Mouse (Mus musculus) adrenal gland, adult (tissue): Measurements from ENCODE around the gene Abcf1.

Experiments
- DNase-seq, 2 experiments: peaks; one replicate each; pipeline ENCODE4 v3.0.0; 2022 to 2023; ENCODE audit warnings: low spot score in 1 of 2; ENCODE audit not compliant: inconsistent age in 2 of 2

Gene Abcf1

DNA sequence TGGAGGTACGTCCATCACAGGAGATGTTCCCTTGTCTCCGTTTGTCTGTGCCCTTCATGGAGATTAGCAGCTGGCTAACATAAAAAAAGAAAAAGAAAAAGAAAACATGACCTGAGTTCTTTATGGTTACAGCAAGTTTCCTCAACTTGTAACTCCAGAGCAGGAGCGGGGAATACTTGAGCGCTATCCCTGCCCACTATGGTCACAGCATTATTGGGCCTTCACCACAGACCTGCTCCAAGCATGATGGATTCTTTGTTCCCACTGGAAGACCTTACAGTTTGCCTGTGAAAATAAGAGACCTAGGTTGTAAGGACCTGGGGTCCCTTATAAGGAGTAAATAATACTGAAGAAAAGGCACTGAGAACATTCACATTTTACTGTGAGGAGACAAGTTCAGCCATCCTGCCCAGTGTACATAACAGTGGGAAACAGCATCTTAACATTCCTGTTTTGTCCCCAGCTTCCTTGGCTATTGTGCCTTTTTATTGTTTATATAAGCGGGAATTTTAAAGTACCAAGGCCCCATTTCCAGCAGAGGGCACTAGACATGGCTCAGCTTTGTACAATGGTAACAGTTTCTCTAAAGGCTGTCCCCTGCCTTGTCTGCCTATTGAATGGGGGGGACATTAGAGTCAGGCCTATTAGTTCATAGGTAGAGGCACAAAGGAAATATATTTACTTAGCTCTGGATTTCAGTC, 48.5 kb downstream of the Abcf1 start:
- peak in 1 of 2 experiments; percentile 77 for DNase-seq

DNA sequence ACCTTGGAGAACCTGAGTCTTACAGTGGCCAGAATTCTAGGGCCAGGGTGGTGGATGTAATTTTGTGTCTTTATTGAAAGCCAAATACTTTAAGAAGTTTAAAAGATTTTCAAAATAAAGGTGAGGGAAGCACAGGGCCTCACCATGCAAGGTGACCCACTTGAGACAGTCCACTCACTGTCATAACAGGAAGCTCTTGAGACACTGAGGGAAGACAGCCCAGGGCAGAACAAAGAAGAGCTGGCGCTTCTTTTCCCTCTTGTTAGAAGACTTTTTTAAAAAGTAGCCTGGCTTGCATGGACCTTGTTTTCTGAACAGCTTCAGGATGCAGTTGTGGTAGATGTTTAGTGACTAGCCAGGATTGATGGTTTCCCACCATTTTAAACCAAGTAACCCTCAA, 49.2 kb downstream of the Abcf1 start:
- peak in 1 of 2 experiments; percentile 58 for DNase-seq

DNA sequence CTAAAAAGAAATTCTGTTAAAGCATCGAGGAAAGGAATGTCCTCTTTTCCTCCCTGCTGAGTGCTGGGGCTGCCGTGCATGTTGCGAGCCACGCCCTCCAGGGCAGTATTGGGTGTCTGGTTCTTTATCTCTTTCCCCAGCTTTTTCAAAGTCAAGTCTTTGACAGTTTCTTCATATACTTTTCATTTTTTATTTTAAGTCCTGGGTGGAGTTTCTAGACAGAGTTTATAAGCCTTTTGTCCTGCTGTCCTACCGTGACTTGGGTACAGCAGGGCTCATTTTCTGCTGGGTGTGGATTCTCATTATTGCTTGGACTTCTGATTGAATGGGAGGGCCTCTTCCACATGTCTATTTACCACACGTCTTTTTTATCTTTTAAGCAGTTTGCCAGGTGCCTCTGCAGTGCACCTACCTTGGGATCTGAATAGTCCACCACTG, 49.7 kb downstream of the Abcf1 start:
- DNase-seq: peak in 1 of 2 experiments; percentile 67

DNA sequence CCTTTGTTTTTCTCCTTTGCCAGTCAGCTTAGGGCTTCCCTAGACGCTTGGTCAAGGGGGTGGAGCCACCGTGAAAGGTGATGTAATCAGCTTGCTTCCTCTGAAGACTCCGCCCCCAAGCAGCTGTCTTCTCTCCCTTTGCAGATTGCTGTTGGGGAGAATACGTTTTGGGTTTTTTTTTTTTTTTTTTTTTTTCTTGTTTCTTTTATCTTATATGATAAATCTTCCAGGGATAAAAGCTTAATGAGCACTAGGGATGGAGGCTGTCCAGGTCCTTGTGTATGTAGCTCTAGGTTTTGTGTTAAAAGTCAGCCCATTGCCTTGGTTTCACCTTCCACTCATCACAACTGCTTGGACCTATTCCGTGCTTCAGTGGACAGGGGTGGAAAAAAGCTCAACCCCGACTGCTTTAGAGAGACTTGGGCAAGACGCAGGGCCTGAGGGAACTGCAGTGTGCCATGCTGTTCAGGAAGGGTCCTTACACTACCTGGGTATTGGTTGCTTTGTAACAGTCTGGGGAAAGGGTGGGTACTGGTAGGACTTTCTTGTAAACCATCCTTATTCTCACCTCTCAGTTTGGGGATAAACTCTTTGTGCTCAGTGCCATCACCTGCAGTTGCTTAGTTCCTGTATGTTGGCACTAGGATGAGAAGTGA, 50.4 kb downstream of the Abcf1 start:
- DNase-seq: peak; percentile 97 to 98

DNA sequence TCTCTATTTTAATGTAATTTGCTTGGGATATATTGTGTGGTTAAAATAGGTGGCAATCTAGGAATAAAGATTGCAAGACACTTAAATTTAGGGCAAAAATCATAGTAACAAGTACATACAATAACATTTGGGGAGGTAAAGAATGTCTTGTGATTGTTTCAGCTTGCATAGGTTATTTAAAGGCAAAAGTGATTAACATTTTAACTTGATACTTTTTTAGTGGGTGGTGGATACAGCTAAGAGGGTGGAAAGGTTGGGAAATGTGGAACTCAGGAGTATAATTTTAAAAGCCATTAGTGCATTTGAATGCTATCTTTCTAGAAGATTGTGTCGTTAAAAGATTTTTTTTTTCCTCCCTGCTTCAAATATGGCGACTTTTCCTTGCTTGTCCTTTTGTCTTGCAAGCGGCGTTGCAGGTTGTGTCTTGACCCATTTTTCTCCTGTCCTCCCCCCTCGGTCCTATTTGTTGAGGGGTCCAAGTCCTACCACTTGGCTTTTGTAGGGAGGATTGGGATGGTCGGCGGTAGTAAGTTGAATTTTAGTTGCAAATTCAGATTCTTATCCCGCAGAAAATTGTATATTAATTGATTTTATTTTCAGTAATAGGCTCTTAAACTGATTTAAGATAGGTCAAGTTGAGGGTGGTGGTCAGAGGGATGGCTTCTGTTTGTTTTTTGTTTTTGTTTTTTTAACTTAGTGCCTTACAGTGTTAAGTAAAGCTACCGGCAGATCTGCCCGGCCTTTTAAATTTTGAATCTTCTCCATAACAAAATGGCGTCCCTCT, 51.1 kb downstream of the Abcf1 start:
- peak; percentile 53 to 89 for DNase-seq

DNA sequence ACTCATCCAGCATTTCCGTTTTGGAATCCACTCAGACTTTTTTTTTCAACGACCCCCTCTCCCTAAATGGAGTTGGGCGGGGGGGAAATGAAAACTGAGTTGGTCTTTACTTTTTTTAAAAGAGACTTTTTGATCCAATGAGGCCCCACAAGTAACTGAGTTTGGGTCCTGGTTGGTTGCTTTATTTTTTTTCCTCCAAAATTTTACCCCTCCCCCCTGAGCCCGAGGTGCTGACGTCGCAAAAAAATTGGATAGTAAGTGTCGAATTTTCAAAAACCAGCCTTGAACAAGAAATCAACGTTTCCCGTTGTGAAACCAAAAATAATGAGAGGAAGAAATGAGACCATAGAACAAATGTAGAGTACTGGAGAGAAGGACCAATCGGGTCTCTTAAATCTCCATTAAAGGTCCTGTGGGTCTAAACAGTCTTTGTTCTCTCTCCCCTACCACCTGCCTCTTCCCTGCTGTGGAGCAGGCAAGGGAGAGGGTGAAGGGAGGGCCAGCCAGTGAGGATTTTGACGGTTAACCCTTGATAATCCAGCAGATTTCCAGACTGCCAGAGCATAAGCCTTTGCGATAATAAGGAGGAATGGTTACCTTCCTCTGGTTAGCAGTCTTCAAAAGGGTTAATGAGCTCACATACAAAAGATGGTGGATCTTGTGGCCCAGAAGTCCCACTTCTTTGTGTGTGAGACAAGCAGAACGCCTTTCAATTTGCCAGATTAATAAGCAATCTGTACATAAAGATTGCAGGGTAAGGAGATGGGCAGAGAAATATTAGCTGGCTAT, 51.9 kb downstream of the Abcf1 start:
- peak; percentile 36 to 81 for DNase-seq

DNA sequence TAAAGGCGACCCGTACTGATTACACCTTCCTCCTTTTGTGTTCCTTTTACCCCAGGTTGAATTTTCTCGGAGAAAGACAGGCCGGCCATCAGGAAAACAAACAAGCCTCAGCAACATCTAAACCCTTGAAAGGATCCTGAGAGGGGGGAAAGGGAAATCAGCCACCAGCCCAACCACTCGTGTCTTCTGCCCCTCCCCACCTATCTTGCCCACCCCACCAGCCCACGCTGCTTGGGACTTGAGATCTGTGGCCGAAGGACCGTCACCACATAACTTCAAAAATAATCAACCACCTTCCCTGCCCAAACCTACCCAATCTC, 52.5 kb downstream of the Abcf1 start:
- no peak for DNase-seq

DNA sequence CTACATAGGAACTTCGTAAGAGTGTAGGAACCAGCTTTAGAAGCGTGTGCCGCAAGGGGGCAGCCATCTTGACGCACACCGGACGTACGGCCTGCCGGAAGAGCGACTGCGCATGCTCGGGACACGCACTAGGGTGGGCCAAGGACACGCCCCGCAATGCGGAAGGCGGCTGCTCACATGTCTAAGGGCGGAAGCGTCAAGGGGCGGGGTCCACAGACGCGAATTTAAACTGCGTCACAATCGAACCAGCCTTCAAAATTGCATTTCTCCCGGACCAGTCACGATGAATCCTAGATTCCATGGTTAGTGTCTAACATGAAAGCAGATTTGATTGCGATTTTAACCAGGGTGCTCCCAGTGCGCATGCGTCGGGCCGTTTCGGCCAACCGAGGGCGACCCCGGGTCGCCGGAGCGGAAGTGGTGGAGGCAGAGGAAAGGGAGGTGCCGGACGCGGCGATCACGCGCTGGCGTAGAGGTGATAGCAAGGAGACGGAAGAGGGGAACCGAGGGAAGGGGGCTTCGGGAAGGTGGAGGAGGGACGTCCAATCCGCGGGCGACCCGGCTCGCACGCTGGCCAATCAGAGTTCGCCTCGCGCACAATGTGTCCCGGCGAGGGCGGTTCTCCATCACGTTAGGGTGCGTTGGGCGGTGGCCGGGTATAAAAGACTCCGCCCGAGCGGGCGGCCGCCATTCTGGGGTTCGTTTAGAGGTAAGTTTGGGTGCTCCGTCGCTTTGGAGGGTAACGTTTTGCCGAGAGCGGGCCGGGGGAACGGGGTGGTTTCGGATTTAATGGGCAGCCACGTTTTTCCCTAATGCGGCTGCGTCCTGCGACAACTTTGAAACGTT, 53.0 kb downstream of the Abcf1 start, which contains the start of the genes Mrps18b and Ppp1r10:
TSS of gene Mrps18b (minus strand) at position 93 of the 846 bp plus-strand sequence.
TSS of gene Ppp1r10 (plus strand) at position 138 of the 846 bp plus-strand sequence.
- DNase-seq: peak; percentile 100

DNA sequence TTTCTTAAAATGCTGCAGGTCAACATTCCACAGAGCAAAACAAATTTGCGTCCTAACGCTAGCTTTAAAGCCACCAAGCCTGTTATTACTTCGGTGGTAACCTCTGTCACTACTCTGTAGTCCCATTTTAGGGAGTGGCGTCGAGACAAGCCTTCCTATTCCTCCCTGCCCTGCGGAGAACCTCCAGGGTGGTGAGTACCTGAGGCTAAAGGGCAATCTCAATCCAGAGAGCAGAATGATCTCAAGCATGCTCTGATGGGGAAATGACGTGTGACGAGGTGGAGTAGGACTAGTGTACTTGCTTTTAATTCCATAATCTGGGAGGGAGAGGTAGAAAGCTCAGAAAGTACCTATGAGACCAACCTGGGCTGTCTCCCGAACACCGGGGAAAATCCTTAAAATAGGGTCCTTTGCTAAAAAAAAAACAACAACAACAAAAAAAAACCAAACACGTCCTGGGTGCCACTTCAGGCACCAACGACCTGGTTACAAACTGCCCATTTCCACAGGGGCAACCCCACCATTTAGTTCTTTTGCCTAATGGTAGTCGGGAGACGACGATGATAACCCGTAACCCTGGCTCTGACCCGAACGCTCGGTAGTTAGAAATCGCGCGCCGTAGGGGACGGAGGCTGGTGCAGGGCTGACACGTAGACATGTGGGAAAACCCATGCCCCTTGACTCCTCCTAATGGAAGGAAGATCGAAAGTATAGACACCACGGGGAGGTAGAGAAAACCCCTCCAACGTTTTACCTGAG, 53.8 kb downstream of the Abcf1 start:
- peak; percentile 47 to 78 for DNase-seq

DNA sequence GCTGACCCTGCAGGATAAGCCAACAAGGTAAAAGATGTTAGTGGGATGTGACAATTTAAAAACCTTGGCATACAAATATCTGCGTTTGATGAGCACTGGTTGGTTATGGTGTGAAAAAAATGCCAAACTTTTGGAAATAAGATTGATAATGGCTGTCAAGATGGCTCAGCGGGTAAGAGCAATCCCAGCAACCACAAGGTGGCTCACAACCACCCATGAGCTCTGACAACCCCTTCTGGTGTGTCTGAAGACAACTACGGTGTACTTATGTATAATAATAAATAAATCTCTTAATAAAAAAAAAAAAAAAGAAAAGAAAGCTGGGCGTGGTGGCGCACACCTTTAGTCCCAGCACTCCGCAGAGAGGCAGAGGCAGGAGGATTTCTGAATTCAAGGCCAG, 54.6 kb downstream of the Abcf1 start:
- DNase-seq: no peak

DNA sequence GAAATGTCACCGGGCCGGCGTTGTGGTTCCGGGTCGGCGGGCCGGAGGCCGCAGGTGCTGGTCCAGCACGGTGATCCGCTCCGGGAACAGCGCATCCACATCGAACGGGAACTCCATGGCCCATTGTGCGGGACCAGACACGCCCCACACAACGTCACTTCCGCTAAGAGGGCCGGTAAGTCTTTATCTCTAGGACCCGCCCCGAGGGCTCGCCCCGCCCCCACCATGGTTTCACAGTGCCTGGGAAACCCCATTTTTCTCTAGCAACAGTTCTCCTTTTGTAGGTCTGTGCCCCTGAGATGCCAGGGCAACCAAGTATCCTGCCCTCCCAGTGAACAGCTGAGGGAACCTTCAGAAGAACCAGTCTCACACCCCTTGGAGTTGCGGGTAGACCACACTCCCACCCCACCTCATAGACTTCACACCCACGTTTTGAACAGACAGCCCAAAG, 59.6 kb downstream of the Abcf1 start, which contains the start of gene Atat1:
TSS of gene Atat1 (minus strand) at position 157 of the 451 bp plus-strand sequence.
- peak; percentile 96 to 99 for DNase-seq

DNA sequence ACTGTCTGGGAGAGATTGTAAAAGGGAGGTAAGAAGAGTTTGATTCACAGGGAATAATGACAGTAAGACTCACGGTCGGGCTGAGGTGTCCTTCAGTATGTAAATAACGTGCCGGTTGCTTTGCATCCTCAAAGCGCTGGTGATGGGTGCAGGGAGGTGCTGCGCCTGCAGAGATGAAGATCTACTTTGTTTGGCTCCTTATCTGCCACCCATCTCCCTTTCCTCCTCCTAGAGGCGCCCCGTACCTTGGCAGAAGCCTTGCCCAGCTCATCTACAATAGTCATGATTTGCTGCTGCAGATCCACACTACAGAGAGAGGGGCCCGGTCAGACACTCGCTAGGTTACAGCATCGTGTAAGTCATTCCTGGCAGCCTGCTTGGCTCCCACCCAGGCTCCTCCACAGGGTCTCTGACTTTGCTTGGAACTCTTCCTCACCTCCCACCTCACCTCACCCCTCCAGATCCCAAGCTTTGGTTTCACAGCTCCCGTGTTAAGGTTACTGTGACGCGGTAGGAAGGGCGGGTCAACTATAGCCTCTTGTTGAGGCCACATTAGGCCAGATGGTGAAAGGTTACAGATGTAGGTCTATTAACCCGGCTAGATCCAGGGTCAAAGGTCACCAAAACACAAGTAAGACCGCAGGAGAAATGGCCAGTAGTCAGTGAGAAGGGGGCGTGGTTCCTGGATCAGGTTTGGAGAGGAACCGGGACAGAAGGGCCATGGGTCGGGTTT, 60.2 kb downstream of the Abcf1 start:
- no peak for DNase-seq

DNA sequence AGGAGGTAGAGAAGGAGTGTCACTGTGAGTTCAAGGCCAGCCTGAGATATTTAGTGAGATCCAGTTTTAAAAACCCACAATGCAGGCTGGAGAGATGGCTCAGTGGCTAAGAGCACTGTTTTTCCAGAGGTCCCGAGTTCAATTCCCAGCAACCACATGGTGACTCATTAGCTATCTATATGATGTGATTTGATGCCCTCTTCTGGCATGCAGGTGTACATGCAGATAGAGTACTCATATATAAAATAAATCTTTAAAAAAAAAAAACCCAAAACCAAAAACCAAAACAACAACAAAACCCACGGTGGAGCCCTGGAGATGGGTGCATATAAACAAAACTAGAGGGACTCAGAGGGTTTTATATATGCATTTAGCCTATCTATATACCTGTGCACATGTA, 62.0 kb downstream of the Abcf1 start:
- DNase-seq: no peak
